Mouse (Mus musculus) kidney, adult 11 months (tissue): ENCODE data around the gene Smpd3.
A peak's percentile ranks its signal among the peaks of the same experiment; 100 is the strongest.

ENCODE experiments used
- DNase-seq: peaks from one replicate; pipeline ENCODE4 v3.0.0; 2022

Gene Smpd3

DNA sequence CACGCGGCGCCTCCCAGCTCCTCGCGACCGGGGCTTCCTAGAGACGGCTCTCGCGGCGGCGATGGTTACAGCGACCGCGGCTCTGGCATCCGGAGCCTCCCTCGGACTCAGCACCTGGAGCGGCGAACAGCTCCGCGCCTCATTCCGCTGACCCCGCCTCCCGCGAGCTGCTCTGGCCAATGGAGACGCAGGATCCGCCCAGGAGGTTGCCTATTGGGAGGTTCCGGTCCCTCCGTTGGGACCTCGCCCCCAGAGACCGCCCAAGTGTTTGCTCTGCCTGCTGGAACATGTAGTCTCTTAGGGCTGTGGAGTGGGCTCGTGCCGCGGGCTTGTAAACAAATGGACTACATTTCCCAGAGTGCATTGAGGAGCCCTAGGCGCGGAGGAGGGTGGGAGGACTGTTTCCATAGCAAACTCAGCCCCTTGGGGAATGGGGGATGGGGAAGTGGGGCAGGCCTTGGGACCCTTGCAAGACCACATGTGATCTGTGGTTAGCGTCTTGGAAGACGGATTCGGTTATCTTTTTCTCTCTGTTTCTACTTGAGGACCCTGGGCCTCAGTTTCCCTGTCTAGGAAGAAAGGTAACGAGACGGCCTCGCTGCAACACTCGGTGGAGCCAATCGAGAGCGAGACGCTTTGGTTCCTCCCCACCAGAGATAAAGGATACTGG, at the start of gene Smpd3:
TSS of gene Smpd3 (minus strand) at position 137 of the 670 bp plus-strand sequence.
- peak; percentile 100 for DNase-seq

DNA sequence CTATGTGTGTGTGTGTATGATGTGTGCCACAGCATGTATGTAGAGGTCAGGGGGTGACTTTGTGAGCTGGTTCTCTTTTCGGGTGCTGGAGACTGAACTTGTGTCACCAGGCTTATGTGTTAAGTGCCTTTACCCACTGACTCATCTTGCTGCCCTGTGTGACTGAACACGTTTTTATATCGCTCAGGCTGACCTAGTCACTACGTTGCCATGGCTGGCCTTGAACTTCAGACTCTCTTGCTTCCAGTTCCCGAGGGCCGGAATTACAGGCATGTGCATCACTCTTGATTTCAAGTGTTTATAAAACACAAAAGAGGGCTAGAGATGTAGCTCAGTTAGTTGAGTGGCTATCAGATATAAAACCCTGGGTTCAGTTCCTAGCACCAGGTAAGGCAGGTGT, 43.2 kb upstream of the Smpd3 start:
- no peak for DNase-seq

DNA sequence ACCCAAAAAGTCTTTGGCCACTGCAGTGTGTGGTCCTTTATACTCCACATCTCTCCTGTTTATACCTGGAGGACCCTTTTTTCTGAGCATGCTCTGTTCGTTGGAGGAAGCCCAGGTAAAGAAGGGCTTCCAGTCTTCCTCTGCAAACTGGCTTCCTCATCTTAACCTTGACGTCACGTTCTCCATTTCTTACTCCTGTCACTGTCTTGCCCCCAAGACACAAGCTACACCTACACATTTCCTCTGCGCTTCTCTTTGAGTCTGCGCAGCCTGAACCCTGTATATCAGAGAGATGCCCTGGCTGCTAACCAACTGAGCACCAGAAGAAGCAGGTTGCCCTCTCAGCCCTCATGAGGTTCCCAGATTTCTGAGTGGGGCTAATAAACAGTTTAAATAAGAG, 41.6 kb upstream of the Smpd3 start:
- no peak for DNase-seq

DNA sequence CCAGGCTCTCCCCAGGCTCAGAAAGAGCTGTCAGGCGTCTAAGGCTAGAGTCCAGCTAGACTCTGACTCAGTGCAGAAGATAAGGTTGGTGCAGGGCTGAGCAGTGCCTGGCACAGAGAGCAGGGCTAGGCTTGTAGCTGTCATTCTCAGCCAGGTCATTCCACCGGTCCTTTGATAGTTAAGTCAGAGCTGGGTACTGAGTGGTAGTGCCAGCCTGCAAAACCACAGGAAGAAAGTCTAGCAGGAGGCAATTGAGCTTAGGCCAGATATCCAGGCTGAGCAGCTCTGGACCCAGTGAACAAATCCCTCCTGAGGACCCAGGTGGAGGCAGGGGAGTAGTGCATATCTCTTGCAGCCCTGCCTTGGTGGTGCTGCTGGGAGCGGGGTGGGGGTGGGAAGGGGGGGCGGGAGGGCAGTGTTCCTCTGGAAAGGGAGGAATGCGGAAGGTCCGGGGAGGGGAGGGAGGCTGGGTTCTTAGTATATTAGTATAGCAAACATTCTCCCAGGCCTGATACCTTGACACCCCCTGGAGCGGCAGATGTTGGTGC, 40.8 kb upstream of the Smpd3 start:
- DNase-seq: no peak

DNA sequence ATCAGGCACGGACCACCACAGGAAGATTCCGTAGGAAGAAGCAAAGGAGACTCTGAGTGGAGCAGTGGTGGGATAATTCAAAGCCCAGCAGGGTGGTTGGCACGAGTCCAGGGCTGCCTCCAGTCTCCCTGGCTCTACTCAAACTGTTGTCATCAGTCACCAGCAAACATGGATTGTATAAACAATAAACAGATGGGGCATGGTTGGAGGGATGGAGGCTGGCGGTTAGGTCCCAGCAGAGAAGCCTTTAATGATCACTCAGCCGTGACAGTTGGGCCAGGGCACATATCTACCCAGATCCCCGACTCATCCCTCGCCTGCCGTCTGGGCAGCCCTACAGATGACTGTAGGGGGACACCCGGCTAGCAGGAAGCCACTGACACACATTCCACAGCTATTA, 39.1 kb upstream of the Smpd3 start:
- no peak for DNase-seq

DNA sequence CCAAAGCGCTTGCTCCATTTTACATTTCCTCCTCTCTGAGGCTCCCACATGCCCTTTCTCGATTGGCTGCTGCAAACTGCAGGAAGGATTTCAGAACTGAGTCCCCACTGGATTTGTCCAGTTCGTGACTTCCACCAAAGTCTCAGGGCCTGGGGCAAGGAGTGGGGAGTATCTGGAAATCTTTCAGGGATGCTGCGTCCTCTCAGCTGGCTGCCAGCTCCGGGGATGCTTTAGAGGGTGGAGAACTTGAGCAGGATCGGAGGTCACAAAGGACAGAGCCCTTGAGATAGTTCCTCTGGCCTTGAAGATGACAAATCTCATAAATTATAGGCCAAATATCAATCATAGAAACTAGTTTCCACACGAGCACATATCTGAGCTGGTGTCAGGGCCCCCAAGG, 38.2 kb upstream of the Smpd3 start:
- DNase-seq: no peak

DNA sequence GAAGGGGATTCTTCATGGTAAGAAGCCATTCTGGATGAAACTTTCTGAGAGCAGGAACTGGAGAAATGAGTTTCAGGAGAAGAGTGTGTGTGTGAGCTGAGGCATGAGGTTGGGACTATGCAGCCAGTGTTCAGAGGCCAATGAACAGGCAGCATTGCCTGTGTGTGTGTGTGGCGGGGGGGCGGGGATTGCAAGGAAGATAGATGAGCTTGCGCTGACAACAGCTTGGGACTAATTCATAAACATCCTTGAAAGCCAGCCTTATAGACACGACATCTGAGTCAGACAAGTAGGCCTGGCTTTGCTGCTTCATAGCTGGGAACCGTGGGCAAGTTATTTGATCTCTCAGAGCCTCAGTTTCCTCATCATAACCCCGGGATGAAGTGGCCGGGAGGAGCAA, 31.3 kb upstream of the Smpd3 start:
- no peak for DNase-seq

DNA sequence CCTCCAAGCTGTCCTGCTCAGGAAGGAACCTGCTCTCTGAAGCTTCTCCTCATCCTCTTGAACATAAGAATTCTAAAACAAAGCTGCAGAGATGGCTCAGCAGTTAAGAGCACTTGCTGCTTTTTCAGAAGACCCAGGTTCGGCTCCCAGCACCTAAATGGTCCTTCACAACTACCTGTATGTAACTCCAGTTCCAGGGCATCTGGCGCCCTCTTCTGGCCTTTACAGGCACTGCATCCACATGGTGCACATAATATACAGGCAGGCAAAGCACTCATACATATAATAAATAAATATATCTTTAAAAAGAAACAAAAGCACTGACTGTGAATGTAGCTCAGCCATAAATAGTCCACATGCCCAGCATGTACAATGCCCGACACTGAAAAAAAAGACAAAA, 30.7 kb upstream of the Smpd3 start:
- DNase-seq: no peak

DNA sequence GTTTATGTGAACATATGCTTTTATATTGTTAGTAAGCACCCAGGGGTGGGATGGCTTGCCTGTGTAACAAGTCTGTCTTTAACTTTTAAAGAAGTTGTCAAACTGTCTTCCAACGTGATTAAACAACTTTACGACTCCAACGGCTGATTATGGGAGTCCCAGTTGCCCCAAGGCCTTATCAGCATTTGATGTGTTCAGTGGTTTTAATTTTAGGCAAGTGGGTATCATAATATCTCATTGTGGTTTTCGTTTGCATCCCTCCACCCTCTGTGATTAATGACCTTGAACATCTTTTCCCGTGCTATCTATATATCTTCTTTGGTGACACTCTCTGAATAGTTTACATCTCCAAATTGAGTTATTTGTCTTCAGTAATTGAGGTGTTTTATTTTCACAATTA, 27.0 kb upstream of the Smpd3 start:
- no peak for DNase-seq

DNA sequence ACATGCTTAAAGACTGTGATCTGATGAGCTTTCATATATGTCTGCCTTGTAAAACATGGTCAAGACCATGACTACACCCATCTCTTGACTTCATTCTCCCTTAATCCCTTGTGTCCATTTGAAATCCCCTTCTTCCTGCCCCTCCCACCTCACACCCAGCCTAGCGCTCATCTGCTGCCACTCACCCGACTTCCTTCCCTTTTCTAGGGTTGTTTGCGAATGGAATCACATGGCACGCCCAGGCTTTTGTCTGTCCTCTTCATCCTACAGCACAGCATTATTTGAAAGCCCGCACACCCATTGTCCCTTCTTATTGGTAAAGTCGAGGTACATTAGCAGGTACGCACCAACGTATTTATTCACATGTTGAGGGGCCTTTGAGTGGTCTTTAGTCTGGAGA, 26.5 kb upstream of the Smpd3 start:
- no peak for DNase-seq

DNA sequence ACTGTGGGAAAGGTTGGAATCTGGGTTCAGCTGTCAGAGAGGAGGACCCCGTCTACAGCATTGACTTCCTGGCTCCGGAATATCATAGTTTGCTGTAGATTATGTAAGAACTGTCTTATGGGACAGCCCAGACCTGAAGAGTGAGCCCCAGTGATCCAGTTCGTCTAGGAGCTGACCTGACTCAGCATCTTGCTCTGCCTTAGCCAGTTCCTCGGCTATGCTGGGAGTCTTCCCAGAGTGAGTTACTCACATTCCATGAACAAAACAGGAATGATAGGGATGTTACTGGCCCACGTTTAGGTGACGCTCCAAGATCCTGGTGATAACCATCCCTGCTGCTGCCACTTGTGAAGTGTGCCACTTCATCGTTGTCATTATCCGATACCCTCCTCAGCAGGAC, 25.5 kb upstream of the Smpd3 start:
- no peak for DNase-seq

DNA sequence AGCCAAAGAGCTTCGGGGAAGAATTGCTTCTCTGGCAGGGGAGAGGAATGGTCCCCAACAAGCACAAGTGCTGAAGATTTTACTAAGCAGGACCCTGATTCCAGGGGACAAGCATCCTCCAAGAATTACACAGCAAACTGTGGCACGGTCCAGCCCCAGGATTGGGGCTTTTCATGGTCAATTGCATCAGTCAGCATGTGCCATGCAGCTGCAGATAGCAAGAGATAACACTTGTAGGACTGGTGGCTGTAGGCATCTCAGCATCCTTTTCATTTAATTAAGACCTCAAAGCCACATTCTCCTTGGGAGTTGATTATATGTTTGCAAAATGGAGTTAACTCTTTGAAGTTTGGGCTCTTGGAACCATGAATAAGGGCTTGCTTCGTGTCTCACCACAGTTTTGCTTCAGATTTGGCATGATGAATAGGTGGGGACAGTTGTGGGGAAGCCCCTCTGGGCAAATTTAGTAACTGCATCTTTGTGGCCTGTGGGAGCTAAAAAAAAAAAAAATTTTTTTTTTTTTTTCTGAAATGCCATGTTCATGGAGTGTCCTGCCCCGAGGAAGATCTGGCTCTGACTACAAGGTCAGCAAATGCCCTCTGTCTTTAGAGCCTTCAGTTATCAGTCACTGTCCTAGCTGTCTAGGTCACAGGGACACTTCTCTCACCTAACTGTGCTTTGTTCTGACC, 22.0 kb upstream of the Smpd3 start:
- no peak for DNase-seq

DNA sequence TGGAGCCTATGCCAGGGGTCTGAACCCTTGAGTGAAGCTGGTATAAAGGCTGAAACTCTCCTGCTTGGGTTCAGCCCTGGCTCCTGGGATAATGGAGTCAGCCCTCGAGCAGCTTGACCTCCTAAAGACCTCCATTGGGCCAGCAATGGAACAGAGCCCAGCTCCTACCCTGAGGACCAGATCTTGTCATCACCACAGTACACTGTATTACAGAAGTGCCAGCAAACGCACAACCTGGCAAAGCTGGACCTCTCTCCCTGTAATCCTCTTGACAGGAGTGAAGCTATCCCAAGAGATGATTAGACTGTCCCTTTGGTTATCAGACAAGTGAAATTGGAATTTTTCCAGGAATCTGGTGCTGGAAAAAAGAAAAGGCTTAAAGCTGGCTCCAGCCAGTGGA, 13.3 kb upstream of the Smpd3 start:
- DNase-seq: no peak

DNA sequence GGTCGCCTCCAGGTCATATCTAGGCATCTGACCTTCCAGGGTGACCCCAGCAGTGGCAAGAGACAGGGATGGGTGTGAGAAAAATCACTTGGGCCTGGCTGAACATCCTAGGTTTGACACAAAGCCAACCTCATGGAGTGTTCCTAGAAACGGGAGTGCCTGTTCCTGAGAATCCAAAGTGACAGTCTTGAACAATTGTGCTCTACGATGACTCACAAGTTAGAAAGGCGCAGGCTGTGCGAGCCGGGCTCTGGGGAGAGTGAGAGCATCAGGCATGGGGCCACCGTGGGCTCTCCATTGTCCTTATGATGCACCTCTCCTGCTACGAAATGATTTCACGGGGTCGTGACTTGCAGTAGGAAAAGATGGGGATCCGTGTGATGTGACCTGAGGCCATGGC, 11.6 kb upstream of the Smpd3 start:
- no peak for DNase-seq

DNA sequence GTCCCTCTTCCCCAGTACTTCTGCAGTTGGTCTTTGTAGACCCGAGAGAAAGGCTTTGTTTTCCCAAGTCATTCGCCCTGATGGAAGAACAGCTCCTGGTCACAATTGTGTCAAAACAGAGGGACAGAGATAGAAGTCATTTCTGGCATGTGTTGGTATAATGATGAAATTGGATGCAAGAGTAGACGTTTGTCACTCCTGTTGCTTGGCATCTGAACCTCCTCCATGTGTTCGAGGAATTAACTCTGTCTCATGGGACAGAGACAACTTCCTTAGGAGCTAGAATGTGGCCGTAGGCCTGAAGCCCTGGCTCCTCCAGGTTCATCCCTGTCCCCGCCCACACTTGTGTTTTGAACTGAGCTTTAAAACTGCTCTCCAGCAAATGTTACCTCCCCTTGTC, 8.3 kb upstream of the Smpd3 start:
- DNase-seq: no peak

DNA sequence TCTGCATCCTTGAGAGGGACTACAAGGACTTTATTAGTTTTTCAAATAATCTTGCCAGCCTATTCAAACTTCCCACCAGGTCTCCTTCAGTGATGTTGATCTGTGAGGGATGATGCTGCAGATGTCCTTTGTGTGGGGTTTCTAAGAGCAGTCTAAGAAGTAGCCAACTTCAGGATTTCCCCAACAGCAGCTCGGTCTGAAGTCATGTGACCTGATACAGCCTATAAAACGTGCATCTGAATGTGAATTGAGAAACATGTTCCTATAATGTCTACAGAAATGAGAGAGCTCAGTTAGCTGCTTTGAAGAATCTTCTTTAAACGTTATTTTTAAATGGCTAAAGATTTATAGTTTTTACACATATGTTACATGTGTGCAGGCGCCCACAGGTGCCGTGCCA, 5.7 kb upstream of the Smpd3 start:
- no peak for DNase-seq

DNA sequence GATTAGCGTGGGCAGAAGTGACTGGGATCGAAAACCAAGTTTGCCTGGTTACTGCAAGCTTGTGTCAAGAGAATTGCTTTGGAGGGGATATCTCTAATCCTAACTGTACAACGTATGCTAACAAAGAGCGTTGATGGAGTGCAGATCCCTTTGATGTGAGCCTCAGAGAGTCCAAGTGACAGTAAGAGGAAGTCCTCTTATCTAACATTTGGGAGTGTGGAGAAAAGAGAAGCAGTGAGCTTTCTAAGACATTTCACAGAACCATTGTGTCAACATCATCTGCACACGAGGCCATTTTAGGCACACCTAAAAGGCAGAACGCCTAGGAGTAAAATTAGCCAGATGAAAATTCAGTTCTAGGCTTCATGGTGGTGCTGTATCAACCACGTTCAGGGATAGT, 5.0 kb upstream of the Smpd3 start:
- DNase-seq: no peak

DNA sequence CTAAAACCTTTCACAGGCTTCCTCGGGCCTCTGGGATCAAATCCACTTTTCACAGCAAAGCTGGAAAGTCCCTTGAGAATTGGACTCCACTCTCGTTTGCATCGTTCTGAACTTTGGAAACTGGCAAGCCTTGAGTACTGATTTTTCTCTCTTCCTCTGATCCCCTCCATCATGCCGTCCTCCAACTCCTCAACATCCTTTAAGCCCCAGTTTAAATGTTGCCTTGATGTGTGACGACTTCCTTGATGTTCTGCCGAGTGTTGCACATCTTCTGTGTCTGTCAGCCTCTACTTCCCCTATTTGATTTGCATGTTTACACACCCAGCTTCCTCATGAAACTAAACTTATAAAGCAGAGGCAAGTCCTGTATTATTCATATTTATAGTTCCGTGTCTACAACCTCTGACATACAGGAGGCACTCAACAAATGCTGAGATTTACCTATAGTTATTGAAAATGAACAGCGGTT, 987 bp upstream of the Smpd3 start:
- no peak for DNase-seq

DNA sequence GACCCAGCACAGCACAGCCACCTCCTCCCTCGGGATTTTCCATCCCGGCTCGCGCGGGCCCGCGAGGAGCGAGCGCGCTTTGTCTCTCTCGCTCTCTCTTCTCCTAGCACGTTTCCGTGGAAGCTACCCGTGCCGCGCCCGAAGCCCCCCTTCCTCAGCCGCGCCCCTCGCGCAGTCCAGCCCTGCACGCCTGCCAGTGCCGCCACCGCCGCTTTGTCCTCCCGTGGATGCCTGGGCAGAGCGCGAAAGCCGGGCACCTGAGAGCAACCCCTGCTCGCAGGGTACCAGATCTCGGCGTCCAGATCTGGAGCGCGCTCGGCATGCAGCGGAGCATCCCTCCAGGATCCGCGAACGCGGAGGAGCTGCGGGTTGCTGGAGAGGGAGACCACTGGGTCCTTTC, 1.2 kb downstream of the Smpd3 start:
- DNase-seq: no peak

DNA sequence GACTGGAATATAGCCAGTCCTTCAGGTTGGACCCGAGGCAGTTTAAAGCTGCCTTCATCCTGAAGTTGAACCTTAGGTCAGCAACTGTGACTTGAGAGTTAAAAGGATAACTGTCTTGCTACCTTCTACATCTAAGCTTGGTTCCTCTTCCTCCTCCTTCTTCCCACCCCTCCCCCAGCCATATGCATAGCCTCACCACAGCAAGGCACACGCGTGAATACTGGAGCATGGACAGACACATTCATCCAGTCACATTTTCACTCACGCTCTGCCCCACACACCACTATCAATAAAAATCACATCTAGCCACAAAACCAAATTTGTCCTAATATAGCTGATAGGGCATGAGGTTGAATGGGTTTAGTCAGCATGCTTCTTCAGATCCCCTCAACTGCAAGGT, 1.8 kb downstream of the Smpd3 start:
- DNase-seq: no peak

DNA sequence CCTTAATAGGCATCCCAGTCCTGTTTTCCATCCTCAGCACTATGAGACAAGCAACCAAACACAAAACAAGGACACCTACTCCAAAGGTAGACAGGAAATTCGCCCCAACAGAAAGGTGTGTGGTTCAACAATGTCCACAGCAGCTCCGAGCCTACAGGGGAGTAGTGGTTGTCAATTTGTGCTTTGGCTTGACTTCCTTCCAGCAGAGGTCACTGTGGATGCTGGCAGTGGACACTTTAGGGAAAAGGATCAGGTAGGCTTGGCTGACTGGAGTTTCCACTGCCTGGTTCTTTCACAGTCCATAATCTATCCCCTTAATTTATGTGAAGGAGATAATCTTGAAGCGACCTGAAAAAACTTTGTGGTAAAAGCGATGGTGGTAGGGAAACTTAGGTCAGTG, 2.6 kb downstream of the Smpd3 start:
- no peak for DNase-seq

DNA sequence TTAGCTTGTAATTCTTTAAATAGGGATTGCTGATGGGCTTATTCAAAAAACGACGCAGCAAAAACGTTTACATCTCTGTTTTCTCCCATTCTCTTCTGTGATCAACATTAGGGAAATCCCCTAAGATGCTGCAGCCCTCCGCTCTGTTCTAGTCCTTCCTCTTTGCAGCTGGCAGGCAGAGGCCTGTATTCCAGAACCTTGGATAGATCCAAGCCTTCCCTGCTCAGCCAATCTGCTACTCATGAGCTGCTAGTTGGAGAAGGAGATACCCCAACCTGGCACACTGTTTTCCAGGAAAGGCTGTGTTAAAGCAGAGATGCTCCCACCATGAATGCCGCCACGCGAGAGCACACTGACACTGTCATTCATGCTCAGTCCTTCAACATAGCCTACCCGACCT, 4.4 kb downstream of the Smpd3 start:
- no peak for DNase-seq

DNA sequence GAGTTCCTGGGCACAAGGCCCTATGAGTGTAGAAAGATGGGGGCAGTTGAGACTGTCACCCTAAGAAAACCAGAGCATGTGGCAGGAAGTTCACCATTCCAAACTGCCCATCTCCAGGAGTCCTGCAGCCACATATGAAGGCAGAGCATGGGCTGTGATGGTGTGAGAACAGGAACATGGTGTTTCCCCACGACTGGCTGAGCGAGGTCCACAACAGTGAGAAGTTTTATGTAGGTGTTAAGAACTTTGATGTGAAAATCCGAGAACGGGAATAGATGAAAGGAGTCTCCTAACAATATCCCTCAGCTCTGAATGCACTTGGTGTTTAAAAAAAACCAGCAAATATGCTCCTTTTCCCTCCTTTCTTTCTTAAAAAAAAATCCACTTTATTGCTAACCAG, 5.3 kb downstream of the Smpd3 start:
- no peak for DNase-seq

DNA sequence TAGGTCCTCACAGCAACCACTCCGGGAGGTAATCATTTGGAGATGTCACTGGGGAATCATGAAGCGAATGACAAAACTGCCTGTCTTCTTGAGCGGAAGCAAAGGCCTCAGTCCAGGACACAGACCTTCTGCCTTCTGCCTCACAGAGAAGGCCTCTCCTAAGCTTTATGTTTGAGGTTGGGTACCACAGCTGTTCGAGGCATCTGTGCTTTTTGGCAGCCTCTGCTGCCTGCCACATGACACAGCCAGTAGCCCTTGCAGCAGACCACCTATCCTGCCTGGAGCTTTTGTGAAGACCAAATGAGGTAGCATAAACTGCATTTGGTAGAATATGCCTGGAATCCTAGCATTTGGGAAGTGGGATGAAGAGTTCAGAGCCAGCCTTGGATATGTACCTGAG, 11.2 kb downstream of the Smpd3 start:
- DNase-seq: no peak

DNA sequence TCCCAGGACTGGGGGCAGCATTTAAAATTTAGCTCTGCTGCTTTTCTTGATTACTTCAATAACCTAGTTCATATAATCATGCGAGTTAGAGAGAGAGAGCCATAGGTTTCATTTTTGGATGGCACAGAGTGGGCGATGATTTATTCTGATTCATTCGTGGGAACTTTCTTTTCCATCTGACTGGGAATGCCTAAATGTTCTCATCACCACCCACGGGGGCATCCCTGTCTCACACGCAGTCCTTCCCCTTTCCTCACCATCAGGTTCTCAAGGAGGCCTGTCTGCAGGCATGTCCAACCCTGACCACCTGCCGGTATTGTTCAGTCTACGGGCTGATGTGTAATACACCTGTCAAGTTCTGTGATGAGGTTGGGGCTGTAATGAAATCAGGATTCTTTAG, 16.4 kb downstream of the Smpd3 start:
- DNase-seq: no peak
